In the genomic region with DNA sequence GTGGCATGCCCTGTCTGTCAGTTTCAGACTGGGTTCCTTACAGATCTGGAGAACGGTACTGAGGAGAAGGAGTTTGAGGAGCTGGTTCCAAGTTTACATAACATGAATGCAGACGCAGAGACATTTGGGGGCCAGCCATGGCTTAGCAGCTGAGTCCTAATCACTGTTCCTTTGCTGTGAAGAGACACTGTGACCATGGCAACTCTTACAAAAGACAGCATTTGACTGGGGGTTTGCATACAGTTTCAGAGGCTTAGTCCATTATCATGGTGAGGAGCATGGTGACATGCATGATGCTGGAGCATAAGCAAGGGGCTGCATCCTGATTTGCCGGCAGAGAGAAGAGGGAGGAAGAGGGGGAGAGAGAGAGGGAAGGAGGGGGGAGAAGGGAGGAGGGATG, we compare ENCODE assay signal across 13 mouse cellular contexts. TPM values are rescaled to one million over a fixed set of nuclear protein-coding genes. Genes with fewer than 3 reads are reported as not detected.
A peak's percentile ranks its signal among the peaks of the same experiment; 100 is the strongest.
DNase-seq lines count a peak whose midpoint lies in the region; ATAC-seq and TF ChIP-seq lines count a peak whose summit lies in the region.
"Had no signal": no experiment of that assay in that cellular context is flagged by ENCODE, and none has a peak within 500 bp of the region (broad histone marks: within the 10 kb centered on the region; RNA-seq: fewer than 3 reads in every experiment).

No protein-coding gene starts in this region.

- intact Hi-C loops in heart, postnatal 14 days (cut with DNase I) = loop anchor here (5.0 kb wide), 3 partner anchors 60 to 400 kb away; a partner anchor contains a TSS

- H3K27me3 ChIP-seq in CH12.LX (replicated peaks) = no peaks in the 10 kb centered on the region
- H3K27me3 ChIP-seq in forebrain, embryonic 15.5 days = no peaks in the 10 kb centered on the region

- peak; percentile 63 for DNase-seq in heart, adult 11 months
- DNase-seq in heart, postnatal 14 days = no peak
- DNase-seq in CH12.LX (ENCODE audit: extremely low read depth) = no peak
- peak; percentile 6 for DNase-seq in layer of hippocampus, adult 9-11 months
- no peak for DNase-seq in urinary bladder, postnatal 4 days (ENCODE audit: low spot score in 2 of 2)
- DNase-seq in ovary, postnatal 10 days (ENCODE audit: low spot score) = no peak
- no peak for DNase-seq in right cerebral cortex, postnatal 4 days
- DNase-seq: gastrocnemius, postnatal 25 days; kidney, adult 2 months had no signal

- H3K4me2 ChIP-seq in CH12.LX (ENCODE audit: insufficient read depth, low read depth, poor library complexity, severe bottlenecking) = peak overlapping the region; percentile 21
- H3K4me2 ChIP-seq in forebrain, embryonic 15.5 days (replicated peaks) = no peak overlapping the region
- H3K4me2 ChIP-seq: liver, embryonic 11.5 days had no signal

- H3K9me3 ChIP-seq in CH12.LX (replicated peaks; ENCODE audit: low read length) = no peaks in the 10 kb centered on the region
- H3K9me3 ChIP-seq in forebrain, embryonic 15.5 days = no peaks in the 10 kb centered on the region

- no peak overlapping the region for H3K27ac ChIP-seq in CH12.LX (ENCODE audit: insufficient read depth, low read depth)
- no peak overlapping the region for H3K27ac ChIP-seq in forebrain, embryonic 15.5 days (replicated peaks)
- H3K27ac ChIP-seq: left cerebral cortex, adult 2 months; macrophage had no signal

- in situ Hi-C loops in CH12.LX (cut with MboI; ENCODE audit: low pct_ligation_motif_present, low pct_unique_long_range_greater_than_20kb, low sequenced_read_pairs) = loop anchor here (5.0 kb wide), 2 partner anchors 80 to 480 kb away; a partner anchor contains a TSS

- TF ChIP-seq EP300 in CH12.LX (IDR thresholded peaks at IDR 0.05; ENCODE audit: low read length) = no peak

- ATAC-seq in forebrain, embryonic 15.5 days (replicated peaks) = peak; percentile 68; the same call in 1 of the 2 replicates

- WGBS in forebrain, embryonic 15.5 days = 5% methylated on average over 3 of the region's 3 CpGs

- H3K79me2 ChIP-seq in CH12.LX (replicated peaks; ENCODE audit: control insufficient read depth, extremely low read depth, insufficient read depth, poor library complexity, severe bottlenecking) = no peaks in the 10 kb centered on the region

- peaks cover 2 to 4% of the 10 kb centered on the region in 2 experiments; a peak in 1 of 4 replicates for H3K4me1 ChIP-seq in CH12.LX (ENCODE audit: control insufficient read depth in 1 of 2, insufficient read depth in 2 of 2)
- H3K4me1 ChIP-seq in forebrain, embryonic 15.5 days = no peaks in the 10 kb centered on the region

- no peak overlapping the region for H3K4me3 ChIP-seq in CH12.LX (replicated peaks in 1 of 3; ENCODE audit: low read depth in 2 of 3, low read length in 2 of 3, poor library complexity in 1 of 3)
- H3K4me3 ChIP-seq in forebrain, embryonic 15.5 days = no peak overlapping the region
- H3K4me3 ChIP-seq: left cerebral cortex, adult 2 months had no signal

- no peaks in the 10 kb centered on the region for H3K36me3 ChIP-seq in CH12.LX (replicated peaks in 1 of 2; ENCODE audit: control insufficient read depth in 1 of 2, insufficient read depth in 1 of 2, low read length in 1 of 2)
- no peaks in the 10 kb centered on the region for H3K36me3 ChIP-seq in forebrain, embryonic 15.5 days

- no peak for TF ChIP-seq RAD21 in CH12.LX (IDR thresholded peaks at IDR 0.05; ENCODE audit: low read depth, low read length)

- no peak for TF ChIP-seq POLR2A in CH12.LX (IDR thresholded peaks at IDR 0.05; ENCODE audit: low read depth, low read length)

- dilution Hi-C loops in CH12.LX (cut with MboI; ENCODE audit: extremely low pct_ligation_motif_present, extremely low pct_unique_long_range_greater_than_20kb, low sequenced_read_pairs) = no loop called here

- no peak for TF ChIP-seq CTCF in CH12.LX (conservative IDR thresholded peaks at IDR 0.05 in 1 of 2, IDR thresholded peaks at IDR 0.05 in 1 of 2; ENCODE audit: low read depth in 2 of 2, low read length in 2 of 2)

- no peak overlapping the region; the same call in 1 of the 2 replicates for H3K9ac ChIP-seq in CH12.LX (ENCODE audit: insufficient read depth, low read depth)
- no peak overlapping the region for H3K9ac ChIP-seq in forebrain, embryonic 15.5 days (replicated peaks)

TF ChIP-seq in CH12.LX, 34 proteins besides CTCF, POLR2A, EP300 and RAD21:
- TF ChIP-seq BHLHE40 (IDR thresholded peaks at IDR 0.05; ENCODE audit: low read depth, low read length) = no peak
- no peak for TF ChIP-seq TBP (conservative IDR thresholded peaks at IDR 0.05; ENCODE audit: low read depth, low read length)
- no peak for TF ChIP-seq USF2 (conservative IDR thresholded peaks at IDR 0.05; ENCODE audit: low read depth, low read length)
- no peak for TF ChIP-seq ZKSCAN1 (IDR thresholded peaks at IDR 0.05; ENCODE audit: borderline replicate concordance, low read depth, low read length)
- TF ChIP-seq MXI1 (IDR thresholded peaks at IDR 0.05; ENCODE audit: low read depth, low read length) = no peak
- no peak for TF ChIP-seq PAX5 (IDR thresholded peaks at IDR 0.05; ENCODE audit: low read length)
- TF ChIP-seq SIN3A (IDR thresholded peaks at IDR 0.05; ENCODE audit: low read length) = no peak
- no peak for TF ChIP-seq ELF1 (IDR thresholded peaks at IDR 0.05; ENCODE audit: low read depth, low read length)
- TF ChIP-seq IRF4 (IDR thresholded peaks at IDR 0.05; ENCODE audit: low read depth, low read length) = no peak
- no peak for TF ChIP-seq MEF2A (IDR thresholded peaks at IDR 0.05; ENCODE audit: borderline replicate concordance, low read depth, low read length)
- TF ChIP-seq UBTF (IDR thresholded peaks at IDR 0.05; ENCODE audit: low read depth, low read length) = no peak
- no peak for TF ChIP-seq RCOR1 (conservative IDR thresholded peaks at IDR 0.05; ENCODE audit: low read depth, low read length)
- TF ChIP-seq ZMIZ1 (IDR thresholded peaks at IDR 0.05; ENCODE audit: low read depth, low read length) = no peak
- no peak for TF ChIP-seq MYC (IDR thresholded peaks at IDR 0.05; ENCODE audit: low read depth, low read length)
- no peak for TF ChIP-seq HCFC1 (IDR thresholded peaks at IDR 0.05; ENCODE audit: low read depth, low read length)
- no peak for TF ChIP-seq MAX (IDR thresholded peaks at IDR 0.05; ENCODE audit: low read length)
- TF ChIP-seq JUND (conservative IDR thresholded peaks at IDR 0.05; ENCODE audit: low read depth, low read length) = no peak
- TF ChIP-seq NRF1 (IDR thresholded peaks at IDR 0.05; ENCODE audit: low read depth, low read length) = no peak
- TF ChIP-seq MAZ (IDR thresholded peaks at IDR 0.05; ENCODE audit: low read depth, low read length) = no peak
- TF ChIP-seq POLR2AphosphoS2 (IDR thresholded peaks at IDR 0.05; ENCODE audit: low read depth, low read length) = no peak

RNA-seq across cellular contexts. Expression of a gene that starts 29.6 kb away (rescaled TPM):
- under 1 TPM; 0.27 to 0.53 TPM for total RNA-seq in heart, postnatal 14 days (2021)
- total RNA-seq in CH12.LX (2012; rRNA removed) (not detected in 2 replicates), CH12.LX (2014; rRNA removed) (not detected in 2 replicates)
- 0.10 TPM in 1 of 2 replicates, not detected in the other for polyA plus RNA-seq in CH12.LX (2012; ENCODE audit: insufficient read length, low read depth)
- 0.15 and 0.32 TPM in 2 replicates for polyA plus RNA-seq in forebrain, embryonic 15.5 days (2015; fragmentation: Nextera tagmentation; extraction: Ambion mirVana)
- polyA plus RNA-seq: macrophage had no signal

RNA-seq across cellular contexts. Expression of a gene that starts 59.0 kb away (rescaled TPM):
- total RNA-seq in heart, postnatal 14 days (2021) = 10 to 100 TPM; 23.4 to 26.2 TPM
- total RNA-seq in CH12.LX (2012; rRNA removed) = 14.1 and 15.7 TPM in 2 replicates
- total RNA-seq in CH12.LX (2014; rRNA removed) = 34.0 and 43.0 TPM in 2 replicates
- 25.9 and 29.6 TPM in 2 replicates for polyA plus RNA-seq in CH12.LX (2012; ENCODE audit: insufficient read length, low read depth)
- polyA plus RNA-seq in forebrain, embryonic 15.5 days (2015; fragmentation: Nextera tagmentation; extraction: Ambion mirVana) = 7.9 and 11.0 TPM in 2 replicates

Comparison
In these comparisons a context has a peak if more than half of its experiments do, and no peak if none do; other contexts are left out.
1. DNase-seq: peak in heart, adult 11 months (single experiment) and layer of hippocampus, adult 9-11 months (single experiment); none in heart, postnatal 14 days (0 of 2), CH12.LX (single experiment), urinary bladder, postnatal 4 days (0 of 2), ovary, postnatal 10 days (single experiment) and right cerebral cortex, postnatal 4 days (single experiment).